Mouse (Mus musculus) heart, adult 2 months (tissue): ENCODE data around the gene Apol7a. TPM values are rescaled to one million over a fixed set of nuclear protein-coding genes. Genes with fewer than 3 reads are reported as not detected.

Experiments
- DNase-seq, 2 experiments: peaks; one replicate each; pipeline ENCODE4 v3.0.0; 2021
- H3K27ac ChIP-seq: fragments of 200-600 bp; 2 replicates; pipeline ENCODE4 v1.8.1; 2022
- H3K27me3 ChIP-seq: fragments of 200-500 bp; 2 replicates; pipeline ENCODE4 v1.6.1; 2012; ENCODE audit warnings: mild to moderate bottlenecking, low read length, inconsistent platforms, mixed read lengths; ENCODE audit not compliant: control insufficient read depth, insufficient read depth
- H3K36me3 ChIP-seq: fragments of 200-500 bp; 2 replicates; pipeline ENCODE4 v1.6.1; 2012; ENCODE audit warnings: low read length, inconsistent platforms; ENCODE audit not compliant: control insufficient read depth, insufficient read depth
- H3K4me1 ChIP-seq: fragments of 200-500 bp; 2 replicates; pipeline ENCODE4 v1.6.1; 2011; ENCODE audit warnings: low read length; ENCODE audit not compliant: control insufficient read depth, insufficient read depth
- H3K4me3 ChIP-seq: fragments of 200-600 bp; 2 replicates; pipeline ENCODE4 v1.8.1; 2022
- H3K79me2 ChIP-seq: fragments of 200-500 bp; replicated peaks from 2 replicates; pipeline ENCODE4 v1.6.1; 2012; ENCODE audit warnings: mild to moderate bottlenecking, inconsistent platforms, low read length, moderate library complexity, mixed read lengths; ENCODE audit not compliant: control insufficient read depth, insufficient read depth
- H3K9ac ChIP-seq: fragments of 200-500 bp; 2 replicates; pipeline ENCODE4 v1.6.1; 2012; ENCODE audit warnings: low read depth, mild to moderate bottlenecking, control low read depth, inconsistent platforms, low read length, mixed read lengths
- CTCF ChIP-seq: fragments of 200-600 bp; IDR thresholded peaks from 2 replicates; pipeline ENCODE4 v1.8.1; 2022; ENCODE audit warnings: antibody characterized with exemption, mild to moderate bottlenecking, moderate library complexity
- EP300 ChIP-seq: fragments of 200-500 bp; IDR thresholded peaks from 2 replicates; pipeline ENCODE4 v1.6.1; 2011; ENCODE audit warnings: low read depth, low read length, control low read depth; ENCODE audit not compliant: insufficient read depth
- POLR2A ChIP-seq: fragments of 200-500 bp; IDR thresholded peaks from 2 replicates; pipeline ENCODE4 v1.6.1; 2011; ENCODE audit warnings: mild to moderate bottlenecking, low read depth, low read length, control low read depth; ENCODE audit not compliant: insufficient read depth
- WGBS: fragments of 180-500 bp; shearing (Covaris S2); methylation state at CpG from one replicate; pipeline ENCODE4 v1.1.7; 2018; 5-methylcytosine and 5-hydroxymethylcytosine counted together
- intact Hi-C: fragments of 180-260 bp; cut with DNase I; formaldehyde crosslinking; loops from one replicate; pipeline ENCODE4 v1.15.1; 2025
- polyA plus RNA-seq: library from polyadenylated mRNA; depleted of rRNA; stranded (reverse); fragments of >200 nt; gene quantifications from 2 replicates; pipeline ENCODE4 v1.2.3, GENCODE M21; 2012; rRNA removed
- total RNA-seq, 2 experiments: library from RNA; stranded (reverse); gene quantifications; 2 replicates each; pipeline ENCODE4 v1.2.3; 2021

Gene Apol7a
- total and polyA plus RNA-seq, 3 experiments = 0.13 to 0.29 TPM; not detected in 1

- no peak overlapping the region for H3K4me3 ChIP-seq
- WGBS = 76% methylated on average over 8 of the region's 8 CpGs
- H3K27me3 ChIP-seq = no peaks in the 10 kb centered on the region
- intact Hi-C loops = loop anchor here (5.0 to 10.0 kb wide), 2 partner anchors 302 to 364 kb away; no protein-coding TSS in a partner anchor
- H3K36me3 ChIP-seq = no peaks in the 10 kb centered on the region
- H3K27ac ChIP-seq = no peak overlapping the region
- DNase-seq = no peak
- H3K9ac ChIP-seq = no peak overlapping the region
- H3K4me1 ChIP-seq = peaks cover 18% of the 10 kb centered on the region
- no peaks in the 10 kb centered on the region for H3K79me2 ChIP-seq
- TF ChIP-seq EP300 = no peak
- no peak for TF ChIP-seq CTCF
- no peak for TF ChIP-seq POLR2A
Observed at GRCm38 (mm10) chr15:77338924-77339429, 59.9 kb downstream of the Apol7a start.

- DNase-seq = no peak
- H3K4me3 ChIP-seq = no peak overlapping the region
- H3K9ac ChIP-seq = no peak overlapping the region
- intact Hi-C loops = loop anchor here (5.0 to 10.0 kb wide), 2 partner anchors 301 to 364 kb away; no protein-coding TSS in a partner anchor
- no peaks in the 10 kb centered on the region for H3K27me3 ChIP-seq
- no peaks in the 10 kb centered on the region for H3K79me2 ChIP-seq
- WGBS = 88% methylated on average over 7 of the region's 7 CpGs
- TF ChIP-seq EP300 (no peak), CTCF (no peak), POLR2A (no peak)
- H3K27ac ChIP-seq = no peak overlapping the region
- H3K36me3 ChIP-seq = no peaks in the 10 kb centered on the region
- H3K4me1 ChIP-seq = peaks cover 13% of the 10 kb centered on the region
Observed at GRCm38 (mm10) chr15:77338451-77338850, 60.5 kb downstream of the Apol7a start.

Other genes starting within 250 kb of the Apol7a start
- gene Rbfox2, start 92.1 kb downstream of the Apol7a start, total RNA-seq = 100 to 1,000 TPM; 106 to 110 TPM
- 86.0 and 145 TPM in 2 replicates for gene Rbfox2, start 92.1 kb downstream of the Apol7a start, polyA plus RNA-seq
- gene Apol9a, start 12.0 kb upstream of the Apol7a start, total RNA-seq = under 1 TPM; 0.27 to 0.39 TPM
- 0.73 and 1.00 TPM in 2 replicates for gene Apol9a, start 12.0 kb upstream of the Apol7a start, polyA plus RNA-seq
- gene Apol7b, start 48.4 kb upstream of the Apol7a start, total RNA-seq = under 1 TPM; 0.21 to 0.43 TPM
- gene Apol7b, start 48.4 kb upstream of the Apol7a start, polyA plus RNA-seq = 0.10 TPM in 1 of 2 replicates, not detected in the other
- gene Apol10a, start 77.9 kb upstream of the Apol7a start, total RNA-seq = under 1 TPM in 1 of 2 experiments, not detected in 1; 0.07 TPM
- not detected in 2 replicates for gene Apol10a, start 77.9 kb upstream of the Apol7a start, polyA plus RNA-seq
- gene Apol11a, start 109.2 kb upstream of the Apol7a start, total RNA-seq = not detected
- gene Apol11a, start 109.2 kb upstream of the Apol7a start, polyA plus RNA-seq = not detected in 2 replicates
- gene Apol7c, start 134.2 kb upstream of the Apol7a start, total RNA-seq = not detected
- gene Apol7c, start 134.2 kb upstream of the Apol7a start, polyA plus RNA-seq = 0.12 TPM in 1 of 2 replicates, not detected in the other
- not detected for gene 1700025B11Rik, start 162.8 kb upstream of the Apol7a start, total RNA-seq
- not detected in 2 replicates for gene 1700025B11Rik, start 162.8 kb upstream of the Apol7a start, polyA plus RNA-seq
- 1 to 10 TPM; 1.3 to 3.0 TPM for gene Apol10b, start 197.0 kb upstream of the Apol7a start, total RNA-seq
- gene Apol10b, start 197.0 kb upstream of the Apol7a start, polyA plus RNA-seq = 1.9 and 2.8 TPM in 2 replicates
- not detected for gene Gm36245, start 200.1 kb upstream of the Apol7a start, total RNA-seq
- gene Gm36245, start 200.1 kb upstream of the Apol7a start, polyA plus RNA-seq = 0.45 TPM in 1 of 2 replicates, not detected in the other
- gene Apol11b, start 244.2 kb upstream of the Apol7a start, total RNA-seq = 1 to 10 TPM; 1.3 to 8.1 TPM
- 0.26 and 6.2 TPM in 2 replicates for gene Apol11b, start 244.2 kb upstream of the Apol7a start, polyA plus RNA-seq